Mouse (Mus musculus) liver, embryonic 16.5 days (tissue): ENCODE measurements around the gene Gm19935. TPM values are rescaled to one million over a fixed set of nuclear protein-coding genes. Genes with fewer than 3 reads are reported as not detected.

Source experiments
- ATAC-seq: fragments of 200-750 bp; cut with Nextera tagmentation; 2 replicates; pipeline ENCODE4 v1.8.0; 2017; ENCODE audit warnings: low read depth, mild to moderate bottlenecking, moderate number of reproducible peaks, moderate library complexity
- H3K27ac ChIP-seq: fragments of 300-500 bp; sonication (generic); 2 replicates; pipeline ENCODE4 v1.5.1; 2014; ENCODE audit warnings: mild to moderate bottlenecking, low read length
- H3K27me3 ChIP-seq: fragments of 300-500 bp; sonication (generic); 2 replicates; pipeline ENCODE4 v1.6.1; 2014; ENCODE audit warnings: low read depth, low read length, mixed read lengths; ENCODE audit not compliant: control insufficient read depth, insufficient read depth
- H3K36me3 ChIP-seq: fragments of 300-500 bp; sonication (generic); 2 replicates; pipeline ENCODE4 v1.6.1; 2014; ENCODE audit warnings: mild to moderate bottlenecking; ENCODE audit not compliant: control insufficient read depth, insufficient read depth
- H3K4me1 ChIP-seq: fragments of 300-500 bp; sonication (generic); 2 replicates; pipeline ENCODE4 v1.6.1; 2014; ENCODE audit warnings: low read depth, low read length, mixed read lengths; ENCODE audit not compliant: control insufficient read depth
- H3K4me2 ChIP-seq: fragments of 300-500 bp; sonication (generic); 2 replicates; pipeline ENCODE4 v1.6.1; 2014; ENCODE audit warnings: low read depth, low read length, mixed read lengths
- H3K4me3 ChIP-seq: fragments of 300-500 bp; sonication (generic); 2 replicates; pipeline ENCODE4 v1.5.1; 2014; ENCODE audit warnings: low read depth, mild to moderate bottlenecking, low read length
- H3K9ac ChIP-seq: fragments of 300-500 bp; sonication (generic); 2 replicates; pipeline ENCODE4 v1.6.1; 2014; ENCODE audit warnings: low read depth, low read length
- H3K9me3 ChIP-seq: fragments of 300-500 bp; sonication (generic); replicated peaks from 2 replicates; pipeline ENCODE4 v1.6.1; 2016; ENCODE audit warnings: low read length; ENCODE audit not compliant: control insufficient read depth
- WGBS: fragments of 180-500 bp; shearing (Covaris S2); extraction: QIAGEN DNeasy Blood & Tissue Kit; methylation state at CpG from one replicate; pipeline ENCODE4 v1.1.7; 2014; ENCODE audit not compliant: insufficient replicate concordance; 5-methylcytosine and 5-hydroxymethylcytosine counted together
- polyA plus RNA-seq: library from polyadenylated mRNA; unstranded; fragments of >200 nt; fragmentation: Nextera tagmentation; extraction: Ambion mirVana; gene quantifications from 2 replicates; pipeline ENCODE4 v1.2.1, GENCODE M21; 2015

Gene Gm19935
- polyA plus RNA-seq, 1 experiment from 2014 or later = not detected

- H3K9ac ChIP-seq = no peak overlapping the region
- ATAC-seq = no peak
- H3K36me3 ChIP-seq = no peaks in the 10 kb centered on the region
- no peaks in the 10 kb centered on the region for H3K9me3 ChIP-seq
- no peak overlapping the region for H3K4me3 ChIP-seq
- H3K27ac ChIP-seq = no peak overlapping the region
- H3K27me3 ChIP-seq = no peaks in the 10 kb centered on the region
- WGBS = 33% methylated on average over 4 of the region's 4 CpGs
- no peaks in the 10 kb centered on the region for H3K4me1 ChIP-seq
- no peak overlapping the region for H3K4me2 ChIP-seq
These were observed 3.1 kb upstream of the Gm19935 start for GRCm38 (mm10) chr8:90820321-90820696.

GRCm38 (mm10) chr8:90819561-90820320 lies 2.5 kb upstream of the Gm19935 start:
- no peak overlapping the region for H3K27ac ChIP-seq
- WGBS = 55% methylated on average over 9 of the region's 9 CpGs
- H3K36me3 ChIP-seq = no peaks in the 10 kb centered on the region
- no peaks in the 10 kb centered on the region for H3K27me3 ChIP-seq
- no peak overlapping the region for H3K4me3 ChIP-seq
- no peaks in the 10 kb centered on the region for H3K4me1 ChIP-seq
- no peaks in the 10 kb centered on the region for H3K9me3 ChIP-seq
- no peak overlapping the region for H3K9ac ChIP-seq
- no peak overlapping the region for H3K4me2 ChIP-seq
- ATAC-seq = no peak

GRCm38 (mm10) chr8:90816061-90816882 lies 921 bp downstream of the Gm19935 start:
- H3K4me3 ChIP-seq = no peak overlapping the region
- H3K27ac ChIP-seq = no peak overlapping the region
- no peaks in the 10 kb centered on the region for H3K9me3 ChIP-seq
- H3K9ac ChIP-seq = no peak overlapping the region
- no peak for ATAC-seq
- WGBS = 75% methylated on average over 23 of the region's 23 CpGs
- no peaks in the 10 kb centered on the region for H3K36me3 ChIP-seq
- H3K4me1 ChIP-seq = no peaks in the 10 kb centered on the region
- H3K27me3 ChIP-seq = no peaks in the 10 kb centered on the region
- H3K4me2 ChIP-seq = no peak overlapping the region

GRCm38 (mm10) chr8:90813602-90814320 lies 3.4 kb downstream of the Gm19935 start:
- Histone ChIP-seq H3K9me3 (no peaks in the 10 kb centered on the region), H3K27ac (no peak overlapping the region), H3K27me3 (no peaks in the 10 kb centered on the region), H3K36me3 (no peaks in the 10 kb centered on the region), H3K9ac (no peak overlapping the region), H3K4me3 (no peak overlapping the region), H3K4me1 (no peaks in the 10 kb centered on the region), H3K4me2 (no peak overlapping the region)
- no peak for ATAC-seq
- 73% methylated on average over 10 of the region's 10 CpGs for WGBS

- no peaks in the 10 kb centered on the region for H3K36me3 ChIP-seq
- no peak overlapping the region for H3K4me3 ChIP-seq
- H3K9me3 ChIP-seq = no peaks in the 10 kb centered on the region
- H3K9ac ChIP-seq = no peak overlapping the region
- H3K4me1 ChIP-seq = no peaks in the 10 kb centered on the region
- no peaks in the 10 kb centered on the region for H3K27me3 ChIP-seq
- no peak overlapping the region for H3K27ac ChIP-seq
- no peak for ATAC-seq
- H3K4me2 ChIP-seq = no peak overlapping the region
- WGBS = 63% methylated on average over 5 of the region's 5 CpGs
These were observed 17.7 kb downstream of the Gm19935 start for GRCm38 (mm10) chr8:90799473-90799872.

GRCm38 (mm10) chr8:90794990-90795861 lies 22.0 kb downstream of the Gm19935 start:
- no peak overlapping the region for H3K27ac ChIP-seq
- H3K9ac ChIP-seq = no peak overlapping the region
- H3K4me3 ChIP-seq = peak overlapping the region; percentile 24; the same call in 1 of the 2 replicates
- ATAC-seq = peak; percentile 48
- peak overlapping the region; percentile 25 for H3K4me2 ChIP-seq
- no peaks in the 10 kb centered on the region for H3K4me1 ChIP-seq
- no peaks in the 10 kb centered on the region for H3K27me3 ChIP-seq
- WGBS = 7% methylated on average over 12 of the region's 12 CpGs
- H3K9me3 ChIP-seq = no peaks in the 10 kb centered on the region
- H3K36me3 ChIP-seq = no peaks in the 10 kb centered on the region

GRCm38 (mm10) chr8:90793710-90794109 lies 23.5 kb downstream of the Gm19935 start:
- 1% methylated on average over 3 of the region's 3 CpGs for WGBS
- H3K4me3 ChIP-seq = no peak overlapping the region
- no peak for ATAC-seq

GRCm38 (mm10) chr8:90791616-90792015 lies 25.6 kb downstream of the Gm19935 start:
- no peak for ATAC-seq
- no peak overlapping the region for H3K4me3 ChIP-seq
- H3K36me3 ChIP-seq = no peaks in the 10 kb centered on the region
- H3K9me3 ChIP-seq = no peaks in the 10 kb centered on the region
- no peak overlapping the region for H3K4me2 ChIP-seq
- no peak overlapping the region for H3K27ac ChIP-seq
- H3K4me1 ChIP-seq = no peaks in the 10 kb centered on the region
- no peaks in the 10 kb centered on the region for H3K27me3 ChIP-seq
- H3K9ac ChIP-seq = no peak overlapping the region
- WGBS = 57% methylated on average over 1 of the region's 1 CpGs

More at GRCm38 (mm10) chr8:90793710-90794109, 23.5 kb downstream of the Gm19935 start:
- Histone ChIP-seq H3K27ac (no peak overlapping the region), H3K27me3 (no peaks in the 10 kb centered on the region), H3K4me2 (no peak overlapping the region), H3K36me3 (no peaks in the 10 kb centered on the region), H3K9ac (no peak overlapping the region), H3K9me3 (no peaks in the 10 kb centered on the region), H3K4me1 (no peaks in the 10 kb centered on the region)
